Mouse (Mus musculus) G1E (cell line): ENCODE measurements around the gene Hmox1. TPM values are rescaled to one million over a fixed set of nuclear protein-coding genes. Genes with fewer than 3 reads are reported as not detected.

Experiments used
- ATAC-seq: 2 replicates; pipeline ENCODE4 v1.8.0; 2016; ENCODE audit warnings: mild to moderate bottlenecking; ENCODE audit not compliant: insufficient number of reproducible peaks, poor library complexity, low FRiP score, severe bottlenecking; ENCODE audit errors: extremely low read depth
- DNase-seq: peaks from one replicate; pipeline ENCODE4 v3.0.0; 2012; ENCODE audit warnings: low spot score
- H3K27me3 ChIP-seq: 2 replicates; pipeline ENCODE4 v1.6.1; 2012; ENCODE audit warnings: mild to moderate bottlenecking, low read length, inconsistent platforms; ENCODE audit not compliant: insufficient read depth
- H3K36me3 ChIP-seq: replicated peaks from 2 replicates; pipeline ENCODE3; 2012; ENCODE audit warnings: mild to moderate bottlenecking, inconsistent platforms
- H3K4me1 ChIP-seq: 2 replicates; pipeline ENCODE4 v1.6.1; 2012; ENCODE audit warnings: low read depth, low read length, inconsistent platforms, mixed read lengths; ENCODE audit not compliant: insufficient read depth
- H3K4me3 ChIP-seq: 2 replicates; pipeline ENCODE4 v1.5.1; 2012; ENCODE audit warnings: low read depth, mild to moderate bottlenecking, inconsistent platforms, low read length, moderate library complexity, mixed read lengths
- H3K9me3 ChIP-seq: replicated peaks from 2 replicates; pipeline ENCODE4 v1.6.1; 2012; ENCODE audit warnings: inconsistent platforms
- CTCF ChIP-seq: IDR thresholded peaks from 2 replicates; pipeline ENCODE4 v1.5.1; 2012; ENCODE audit warnings: low read depth, low read length, inconsistent platforms, mixed read lengths
- GATA1 ChIP-seq: IDR thresholded peaks from 2 replicates; pipeline ENCODE4 v1.6.1; 2012; ENCODE audit warnings: borderline replicate concordance, low read length, inconsistent platforms, mixed read lengths
- GATA2 ChIP-seq: IDR thresholded peaks from 2 replicates; pipeline ENCODE4 v1.6.1; 2012; ENCODE audit warnings: low read depth, low read length, inconsistent platforms, borderline replicate concordance
- POLR2AphosphoS5 ChIP-seq: IDR thresholded peaks from 2 replicates; pipeline ENCODE4 v1.6.1; 2012; ENCODE audit warnings: low read depth, low read length, inconsistent platforms; ENCODE audit not compliant: insufficient replicate concordance
- TAL1 ChIP-seq: conservative IDR thresholded peaks from 2 replicates; pipeline ENCODE4 v1.6.1; 2012; ENCODE audit warnings: low read depth, low read length, inconsistent platforms, mixed read lengths
- polyA plus RNA-seq: library from polyadenylated mRNA; stranded (reverse); fragments of >175 nt; gene quantifications from 2 replicates; pipeline ENCODE4 v1.2.3, GENCODE M21; 2012
- total RNA-seq, 2 experiments: library from RNA; stranded (forward) in 1 of 2; stranded (reverse) in 1 of 2; fragments of 200-1000 nt in 1 of 2; fragments of >200 nt in 1 of 2; fragmentation: Nextera tagmentation in 1 of 2; gene quantifications; 2 replicates each; pipeline ENCODE4 v1.2.3; 2014 to 2017

Gene Hmox1
- total and polyA plus RNA-seq, 3 experiments, result 13.0 to 37.9 (median 14.0) TPM

DNA sequence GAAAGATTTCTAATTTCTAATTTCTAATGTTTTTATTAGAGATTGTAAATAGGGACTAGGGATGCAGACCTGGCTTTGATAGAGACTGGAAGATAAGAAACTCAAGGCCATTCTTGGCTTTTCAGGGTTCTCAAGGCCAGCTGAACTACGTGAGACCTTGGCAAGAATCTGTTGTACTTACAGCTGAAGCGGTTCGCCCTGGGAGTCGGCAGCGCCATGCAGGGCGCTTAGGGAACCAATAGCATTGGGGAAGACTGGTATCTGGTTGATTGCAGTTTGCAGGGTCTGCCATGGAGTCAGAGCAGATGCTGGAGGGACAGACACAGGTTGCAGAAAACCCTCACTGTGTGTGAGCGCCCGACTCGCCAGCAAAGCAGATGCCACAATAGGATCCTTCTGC, 14.6 kb upstream of the Hmox1 start:
- TF ChIP-seq TAL1 (no peak), CTCF (no peak), POLR2AphosphoS5 (no peak), GATA2 (no peak), GATA1 (no peak)
- Histone ChIP-seq H3K9me3 (no peaks in the 10 kb centered on the region), H3K4me3 (no peak overlapping the region), H3K4me1 (peaks cover 43% of the 10 kb centered on the region), H3K36me3 (no peaks in the 10 kb centered on the region), H3K27me3 (no peaks in the 10 kb centered on the region)
- DNase-seq (no peak), ATAC-seq (no peak)

DNA sequence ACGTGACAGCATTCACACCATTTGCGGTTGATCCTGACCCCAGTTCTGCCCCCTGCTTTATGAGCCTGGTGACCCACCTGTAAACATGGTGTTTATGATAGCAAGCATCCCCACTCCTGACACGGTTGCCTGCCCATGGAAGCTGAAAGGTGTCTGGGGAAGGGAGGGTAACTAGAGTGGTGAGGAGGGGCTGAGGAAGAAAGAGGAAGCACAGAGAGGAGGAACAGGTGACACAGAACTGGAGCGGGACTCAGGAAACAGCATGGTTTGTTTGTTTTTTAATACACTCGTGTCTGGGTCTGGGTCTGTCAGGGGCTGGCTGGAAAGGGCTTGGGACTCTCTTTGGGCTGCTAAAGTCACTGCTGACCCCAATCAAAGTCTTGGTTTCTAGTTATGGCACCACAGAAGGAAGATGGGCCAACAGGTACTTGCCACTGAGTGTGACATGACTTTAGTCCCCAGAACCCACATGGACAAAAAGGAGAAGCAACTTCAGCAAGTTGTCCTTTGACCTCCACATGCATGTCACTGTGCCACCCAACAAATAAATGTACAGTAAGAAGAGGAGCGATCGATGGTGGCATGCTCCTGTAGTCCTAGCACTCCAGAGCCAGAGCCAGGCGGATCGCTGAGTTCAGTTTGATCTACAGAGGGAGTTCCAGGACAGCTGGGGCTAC, 11.9 kb upstream of the Hmox1 start:
- Histone ChIP-seq H3K9me3 (no peaks in the 10 kb centered on the region), H3K4me1 (peaks cover 62% of the 10 kb centered on the region), H3K4me3 (peak overlapping the region; percentile 38), H3K36me3 (no peaks in the 10 kb centered on the region), H3K27me3 (no peaks in the 10 kb centered on the region)
- TF ChIP-seq GATA2 (no peak), TAL1 (no peak), POLR2AphosphoS5 (no peak), CTCF (no peak), GATA1 (no peak)
- no peak for DNase-seq
- ATAC-seq, result no peak

DNA sequence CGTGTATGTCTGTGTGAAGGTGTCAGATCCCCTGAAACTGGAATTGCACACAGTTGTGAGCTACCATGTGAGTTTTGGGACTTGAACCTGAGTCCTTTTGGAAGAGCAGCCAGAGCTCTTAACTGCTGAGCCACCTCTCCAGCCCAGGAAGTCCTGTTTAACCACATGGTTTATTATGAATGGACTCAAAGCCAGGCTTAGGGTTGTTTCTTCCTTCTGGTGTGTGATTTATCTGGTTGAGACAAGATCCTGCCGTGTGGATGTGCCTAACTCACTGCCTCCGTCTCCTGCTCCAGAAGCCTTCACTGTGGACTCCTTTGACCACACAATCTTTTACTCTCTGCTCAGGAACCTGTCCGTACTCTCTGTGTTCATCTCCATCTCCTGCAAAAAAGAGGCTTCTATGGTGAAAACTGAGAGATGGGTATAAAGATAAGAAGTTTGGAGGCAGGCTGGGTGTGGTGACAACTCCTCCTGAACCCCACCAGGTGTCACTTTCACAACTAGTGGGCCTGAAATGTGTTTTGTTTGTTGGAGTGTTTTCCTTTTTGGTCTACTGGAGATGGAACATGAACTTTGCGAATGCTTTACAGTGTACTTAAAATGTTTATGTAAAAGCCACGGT, 11.1 kb upstream of the Hmox1 start:
- H3K27me3 ChIP-seq, result no peaks in the 10 kb centered on the region
- H3K4me3 ChIP-seq, result no peak overlapping the region
- no peak for DNase-seq
- H3K9me3 ChIP-seq, result no peaks in the 10 kb centered on the region
- H3K36me3 ChIP-seq, result no peaks in the 10 kb centered on the region
- no peak for TF ChIP-seq CTCF
- no peak for TF ChIP-seq GATA1
- no peak for TF ChIP-seq POLR2AphosphoS5
- no peak for TF ChIP-seq GATA2
- TF ChIP-seq TAL1, result no peak
- no peak for ATAC-seq
- H3K4me1 ChIP-seq, result peaks cover 64% of the 10 kb centered on the region

DNA sequence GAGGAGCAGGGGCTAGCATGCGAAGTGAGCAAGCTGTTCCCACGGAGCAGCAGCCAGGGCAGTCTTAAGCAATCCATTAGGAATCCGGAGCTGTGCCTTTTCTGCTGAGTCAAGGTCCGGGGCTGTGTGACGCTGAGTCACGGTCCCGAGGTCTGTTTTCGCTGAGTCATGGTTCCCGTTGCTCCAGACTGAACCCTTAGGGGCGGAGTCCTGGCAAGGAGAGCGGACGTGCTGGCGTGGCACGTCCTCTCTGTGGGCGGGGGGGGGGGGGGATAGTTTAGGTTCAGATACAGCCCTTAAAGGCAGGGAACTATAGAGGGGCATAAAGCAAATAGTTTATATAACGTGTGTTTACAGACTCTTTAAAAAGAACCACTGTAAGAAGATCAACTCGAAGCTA, 9.6 kb upstream of the Hmox1 start:
- peak overlapping the region; percentile 71 for H3K4me3 ChIP-seq
- TF ChIP-seq CTCF (no peak), POLR2AphosphoS5 (no peak), GATA1 (no peak), TAL1 (no peak)
- peak; percentile 95 for ATAC-seq
- peak; percentile 78 for DNase-seq
- H3K4me1 ChIP-seq, result peaks cover 69% of the 10 kb centered on the region
- no peaks in the 10 kb centered on the region for H3K36me3 ChIP-seq
- no peaks in the 10 kb centered on the region for H3K9me3 ChIP-seq
- H3K27me3 ChIP-seq, result no peaks in the 10 kb centered on the region

DNA sequence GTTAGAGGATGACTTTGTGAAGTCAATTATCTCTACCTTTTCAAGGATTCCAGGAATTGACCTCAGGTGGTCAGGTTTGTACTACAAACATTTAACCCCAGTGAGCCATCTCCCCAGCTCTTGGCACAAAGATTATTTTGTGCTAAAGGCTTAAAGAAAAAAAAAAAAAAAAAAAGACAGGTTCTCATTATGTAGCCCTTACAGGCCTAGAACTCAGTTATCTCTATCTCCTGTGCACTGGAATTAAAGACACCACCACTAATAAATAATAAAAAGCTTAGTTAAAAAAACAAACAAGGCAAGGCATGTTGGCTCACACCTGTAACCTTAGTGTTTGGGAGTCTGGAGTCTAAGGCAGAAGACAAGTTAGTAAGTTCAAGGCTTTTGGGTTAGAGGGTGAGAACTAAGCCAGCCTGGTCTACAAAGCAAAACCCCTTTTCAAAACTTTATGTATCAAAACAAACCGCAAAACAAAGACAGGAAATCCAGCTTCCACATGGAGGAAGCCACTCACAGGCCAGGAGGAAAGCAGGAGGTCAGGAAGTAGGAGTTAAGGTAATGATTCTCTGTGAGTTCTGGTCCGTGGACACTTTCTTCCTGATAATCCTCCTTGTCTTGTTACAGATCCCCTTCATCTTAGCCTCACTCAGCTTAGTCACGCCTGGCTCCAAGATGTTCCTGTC, 8.9 kb upstream of the Hmox1 start:
- TF ChIP-seq GATA1 (no peak), GATA2 (no peak), TAL1 (no peak), CTCF (no peak), POLR2AphosphoS5 (no peak)
- no peak overlapping the region for H3K4me3 ChIP-seq

DNA sequence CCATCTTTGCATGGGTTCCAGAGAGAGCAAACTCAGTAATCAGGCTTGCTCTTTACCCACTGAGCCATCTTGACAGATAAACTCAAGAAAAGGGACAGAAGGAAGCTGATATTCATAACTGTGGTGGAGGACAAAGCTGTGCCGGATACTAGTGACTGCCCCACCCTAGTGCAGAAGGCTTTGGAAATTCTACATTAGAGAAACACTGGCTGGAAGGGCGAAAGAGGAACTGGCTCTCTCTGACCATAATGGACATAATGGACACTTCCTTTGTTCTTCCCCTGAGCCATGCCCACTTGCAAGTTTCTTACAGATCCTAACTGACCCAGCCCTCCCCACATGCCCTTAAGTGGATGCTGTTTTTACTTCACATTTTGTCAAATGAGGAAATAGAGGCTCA, 7.4 kb upstream of the Hmox1 start:
- no peak for ATAC-seq
- TF ChIP-seq POLR2AphosphoS5, result no peak
- peaks cover 86% of the 10 kb centered on the region for H3K4me1 ChIP-seq
- no peaks in the 10 kb centered on the region for H3K27me3 ChIP-seq
- H3K36me3 ChIP-seq, result no peaks in the 10 kb centered on the region
- no peak overlapping the region for H3K4me3 ChIP-seq
- DNase-seq, result no peak
- H3K9me3 ChIP-seq, result no peaks in the 10 kb centered on the region

More for the DNA sequence above, 8.9 kb upstream of the Hmox1 start:
- peaks cover 75% of the 10 kb centered on the region for H3K4me1 ChIP-seq
- no peaks in the 10 kb centered on the region for H3K27me3 ChIP-seq
- DNase-seq (no peak), ATAC-seq (no peak)
- no peaks in the 10 kb centered on the region for H3K36me3 ChIP-seq
- no peaks in the 10 kb centered on the region for H3K9me3 ChIP-seq
